Mouse (Mus musculus): ENCODE data around the gene Mxra7.

- TF ChIP-seq POLR2A (IDR thresholded peaks at IDR 0.05; ENCODE audit: borderline replicate concordance, extremely low read depth, low read depth, low read length) (no peak), CTCF (IDR thresholded peaks at IDR 0.05; ENCODE audit: insufficient read depth, low read length) (no peak)
Measured at GRCm38 (mm10) chr11:116825230-116825629, 2.6 kb downstream of the Mxra7 start.
